Mouse (Mus musculus) lung, postnatal 0 days (tissue): ENCODE measurements around the gene Ddx55. TPM values are rescaled to one million over a fixed set of nuclear protein-coding genes. Genes with fewer than 3 reads are reported as not detected.

ENCODE experiments used
- ATAC-seq: fragments of 200-750 bp; cut with Nextera tagmentation; 2 replicates; pipeline ENCODE4 v1.8.0; 2017; ENCODE audit warnings: moderate library complexity
- DNase-seq: peaks from one replicate; pipeline ENCODE4 v3.0.0-alpha.2; 2016; ENCODE audit warnings: low spot score
- H3K27ac ChIP-seq: fragments of 300-500 bp; sonication (generic); 2 replicates; pipeline ENCODE4 v1.5.1; 2014; ENCODE audit warnings: antibody characterized with exemption, mild to moderate bottlenecking, low read length, mixed read lengths
- H3K27me3 ChIP-seq: fragments of 300-500 bp; sonication (generic); replicated peaks from 2 replicates; pipeline ENCODE4 v1.6.1; 2014; ENCODE audit warnings: low read length, mixed read lengths; ENCODE audit not compliant: insufficient read depth
- H3K36me3 ChIP-seq: fragments of 300-500 bp; sonication (generic); 2 replicates; pipeline ENCODE4 v1.6.1; 2014; ENCODE audit warnings: low read length, mixed read lengths; ENCODE audit not compliant: insufficient read depth
- H3K4me1 ChIP-seq: fragments of 300-500 bp; sonication (generic); 2 replicates; pipeline ENCODE4 v1.6.1; 2014; ENCODE audit warnings: antibody characterized with exemption, low read depth, low read length, mixed read lengths; ENCODE audit not compliant: insufficient read depth
- H3K4me2 ChIP-seq: fragments of 300-500 bp; sonication (generic); replicated peaks from 2 replicates; pipeline ENCODE4 v1.6.1; 2014; ENCODE audit warnings: low read depth, mild to moderate bottlenecking, low read length, moderate library complexity, mixed read lengths
- H3K4me3 ChIP-seq: fragments of 300-500 bp; sonication (generic); 2 replicates; pipeline ENCODE4 v1.5.1; 2014; ENCODE audit warnings: low read depth, low read length
- H3K9ac ChIP-seq: fragments of 300-500 bp; sonication (generic); replicated peaks from 2 replicates; pipeline ENCODE4 v1.6.1; 2014; ENCODE audit warnings: low read depth, mild to moderate bottlenecking
- H3K9me3 ChIP-seq: fragments of 300-500 bp; sonication (generic); 2 replicates; pipeline ENCODE4 v1.6.1; 2016; ENCODE audit warnings: low read length, mixed read lengths
- CTCF ChIP-seq: IDR thresholded peaks from 2 replicates; pipeline ENCODE4 v1.5.1; 2016; ENCODE audit warnings: antibody characterized with exemption, mild to moderate bottlenecking
- EP300 ChIP-seq: IDR thresholded peaks from 2 replicates; pipeline ENCODE4 v1.6.1; 2016; ENCODE audit warnings: antibody characterized with exemption, mild to moderate bottlenecking, control low read depth
- WGBS: fragments of 180-500 bp; shearing (Covaris S2); extraction: QIAGEN DNeasy Blood & Tissue Kit; methylation state at CpG from one replicate; pipeline ENCODE4 v1.1.7; 2014; 5-methylcytosine and 5-hydroxymethylcytosine counted together
- polyA plus RNA-seq: library from polyadenylated mRNA; unstranded; fragments of >200 nt; fragmentation: Nextera tagmentation; extraction: Ambion mirVana; gene quantifications from 2 replicates; pipeline ENCODE4 v1.2.1, GENCODE M21; 2015

Ddx55 gene
- polyA plus RNA-seq, 1 experiment from 2014 or later, result 6.3 TPM

DNA sequence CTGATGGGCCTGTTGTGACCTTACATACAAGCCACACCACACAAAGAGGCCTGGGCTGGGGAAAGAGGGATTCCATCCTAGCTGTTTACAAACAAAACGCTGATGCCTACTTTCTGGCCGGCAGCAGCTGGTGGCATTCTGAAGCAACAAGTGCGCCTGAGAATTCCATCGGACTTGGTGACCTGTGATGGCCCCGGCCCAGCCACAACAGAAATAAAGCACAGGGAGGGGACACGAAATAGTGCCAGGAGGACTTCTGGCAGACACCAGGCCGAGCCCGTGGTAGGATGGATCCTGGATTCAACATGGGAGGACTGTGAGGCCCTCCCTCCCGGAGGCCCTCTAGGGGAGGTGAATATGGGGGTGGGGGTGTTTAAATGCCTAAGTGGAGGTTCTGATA is 23.9 kb upstream of the Ddx55 start:
- 16% methylated on average over 9 of the region's 9 CpGs for WGBS
- peak overlapping the region; percentile 32; the same call in 1 of the 2 replicates for H3K9ac ChIP-seq
- no peak for ATAC-seq
- H3K4me3 ChIP-seq, result peak overlapping the region; percentile 82; the same call in 1 of the 2 replicates
- TF ChIP-seq EP300 (no peak), CTCF (no peak)
- H3K27ac ChIP-seq, result peak overlapping the region; percentile 89
- peak; percentile 51 for DNase-seq
- peak overlapping the region; percentile 78 for H3K4me2 ChIP-seq
- H3K36me3 ChIP-seq, result no peaks in the 10 kb centered on the region
- H3K4me1 ChIP-seq, result peaks cover 20% of the 10 kb centered on the region
- no peaks in the 10 kb centered on the region for H3K9me3 ChIP-seq
- H3K27me3 ChIP-seq, result no peaks in the 10 kb centered on the region

DNA sequence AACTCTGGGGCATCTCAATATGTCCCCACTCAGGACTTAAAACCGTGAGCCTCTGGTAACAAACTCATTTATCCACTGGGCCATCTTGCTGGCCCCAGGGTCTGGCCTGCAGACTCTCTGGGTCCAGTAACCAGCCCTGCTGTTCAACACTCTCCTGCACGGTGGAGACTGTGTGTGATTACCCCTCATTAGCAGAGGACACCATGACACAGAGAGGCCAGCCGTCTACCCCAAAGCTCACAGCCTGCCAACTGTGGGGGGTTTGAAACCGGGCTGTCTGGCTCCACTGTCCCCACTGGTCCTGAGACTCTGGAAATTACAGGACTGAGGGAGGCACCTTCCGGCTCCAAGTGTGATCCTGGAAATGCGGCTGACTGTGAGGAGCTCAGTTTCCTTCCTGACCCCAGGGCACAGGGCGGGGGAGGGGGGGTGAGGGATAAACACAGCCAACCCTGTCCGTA is 23.4 kb upstream of the Ddx55 start:
- no peaks in the 10 kb centered on the region for H3K27me3 ChIP-seq
- peaks cover 20% of the 10 kb centered on the region for H3K4me1 ChIP-seq
- peak overlapping the region; percentile 89 for H3K27ac ChIP-seq
- no peaks in the 10 kb centered on the region for H3K36me3 ChIP-seq
- H3K4me2 ChIP-seq, result peak overlapping the region; percentile 78
- ATAC-seq (peak; percentile 40), DNase-seq (peak; percentile 35)
- no peaks in the 10 kb centered on the region for H3K9me3 ChIP-seq
- H3K9ac ChIP-seq, result peak overlapping the region; percentile 32; the same call in 1 of the 2 replicates
- WGBS, result 17% methylated on average over 8 of the region's 8 CpGs
- no peak for TF ChIP-seq EP300
- no peak for TF ChIP-seq CTCF
- H3K4me3 ChIP-seq, result peak overlapping the region; percentile 82; the same call in 1 of the 2 replicates

DNA sequence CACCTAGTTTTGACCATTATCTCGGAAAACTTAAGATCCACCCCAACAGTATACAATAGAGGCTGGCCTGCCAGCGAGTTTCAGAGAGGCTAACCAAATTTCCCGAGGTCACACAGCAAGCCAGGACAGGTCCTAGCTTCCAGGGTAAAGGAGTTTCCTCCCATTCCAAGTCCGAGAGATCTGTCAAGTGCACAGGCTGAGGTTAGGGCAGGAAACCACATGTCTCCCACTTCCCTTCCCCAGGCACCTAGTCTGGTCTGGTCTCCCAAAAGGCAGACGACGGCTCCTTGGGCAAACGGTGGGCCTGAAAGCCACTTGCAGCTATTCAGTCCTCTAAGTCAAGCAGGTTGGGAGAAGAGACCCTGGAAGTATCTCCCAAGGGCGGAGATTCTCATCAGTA is 23.0 kb upstream of the Ddx55 start:
- Histone ChIP-seq H3K27me3 (no peaks in the 10 kb centered on the region), H3K9me3 (no peaks in the 10 kb centered on the region), H3K4me2 (peak overlapping the region; percentile 78), H3K9ac (no peak overlapping the region), H3K4me3 (peak overlapping the region; percentile 82; the same call in 1 of the 2 replicates), H3K27ac (peak overlapping the region; percentile 89), H3K4me1 (peaks cover 20% of the 10 kb centered on the region), H3K36me3 (no peaks in the 10 kb centered on the region)
- ATAC-seq (peak; percentile 16; the same call in 1 of the 2 replicates), DNase-seq (no peak)
- WGBS, result 33% methylated on average over 8 of the region's 8 CpGs
- TF ChIP-seq CTCF, result no peak
- TF ChIP-seq EP300, result no peak

DNA sequence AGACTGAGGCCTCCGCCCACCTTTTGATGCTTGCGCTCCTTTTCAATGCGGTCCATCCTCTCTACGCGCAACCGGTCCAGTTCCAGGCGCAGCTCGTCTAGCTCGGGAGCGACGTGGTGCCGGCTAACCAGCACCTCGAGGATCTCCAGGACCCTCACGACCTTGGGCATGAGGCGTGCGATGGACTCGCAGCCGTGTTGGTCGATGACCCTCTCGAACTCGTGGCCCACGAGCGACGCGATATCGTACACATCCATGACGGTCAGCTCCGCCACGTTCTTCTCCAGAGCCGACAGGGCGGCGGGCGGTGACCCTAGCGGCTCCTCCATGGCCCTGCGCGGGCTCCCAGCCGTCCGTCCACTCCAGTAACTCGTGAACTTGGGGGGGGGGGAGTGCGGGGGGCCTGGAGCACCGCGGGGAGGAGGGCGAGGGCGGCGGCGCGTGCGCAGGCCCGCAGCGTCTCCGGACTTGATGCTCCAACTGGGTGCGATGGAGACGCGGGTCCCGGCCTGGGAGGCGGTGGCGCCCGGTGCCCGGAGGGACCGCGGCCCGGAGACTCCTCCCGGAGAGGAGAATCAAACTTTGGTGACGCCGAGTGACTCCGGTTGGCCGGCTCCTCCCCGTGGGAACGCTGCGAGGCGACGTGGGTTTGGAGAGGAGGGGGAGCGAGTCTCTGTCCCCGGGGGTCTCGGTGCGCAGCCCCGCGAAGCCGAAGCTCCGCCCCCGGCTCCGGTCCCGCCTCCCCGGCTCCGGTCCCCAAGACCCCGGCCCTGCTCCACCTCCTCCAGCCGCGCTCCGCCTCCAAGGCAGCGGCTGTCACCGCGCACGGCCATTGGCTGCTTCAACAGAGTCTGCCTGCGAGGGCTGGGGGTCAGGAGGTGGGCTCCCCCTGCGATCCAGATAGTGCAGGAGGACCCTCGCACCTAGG is 21.7 kb upstream of the Ddx55 start, which contains the start of gene Rilpl1:
TSS of gene Rilpl1 (minus strand) at position 737 of the 928 bp plus-strand sequence.
- H3K4me3 ChIP-seq, result peak within 1 kb of the TSS; percentile 82
- H3K4me1 ChIP-seq, result peaks cover 20% of the 10 kb centered on the region
- H3K4me2 ChIP-seq, result peak within 1 kb of the TSS; percentile 78
- H3K9me3 ChIP-seq, result no peaks in the 10 kb centered on the region
- no peaks in the 10 kb centered on the region for H3K36me3 ChIP-seq
- ATAC-seq (peak; percentile 86), DNase-seq (peak; percentile 79)
- peak within 1 kb of the TSS; percentile 70 for H3K9ac ChIP-seq
- H3K27ac ChIP-seq, result peak within 1 kb of the TSS; percentile 89
- TF ChIP-seq CTCF, result peak; percentile 34; the same call in 1 of the 2 replicates
- no peak for TF ChIP-seq EP300
- H3K27me3 ChIP-seq, result no peaks in the 10 kb centered on the region
- WGBS, result 1% methylated on average over 66 of the region's 96 CpGs

DNA sequence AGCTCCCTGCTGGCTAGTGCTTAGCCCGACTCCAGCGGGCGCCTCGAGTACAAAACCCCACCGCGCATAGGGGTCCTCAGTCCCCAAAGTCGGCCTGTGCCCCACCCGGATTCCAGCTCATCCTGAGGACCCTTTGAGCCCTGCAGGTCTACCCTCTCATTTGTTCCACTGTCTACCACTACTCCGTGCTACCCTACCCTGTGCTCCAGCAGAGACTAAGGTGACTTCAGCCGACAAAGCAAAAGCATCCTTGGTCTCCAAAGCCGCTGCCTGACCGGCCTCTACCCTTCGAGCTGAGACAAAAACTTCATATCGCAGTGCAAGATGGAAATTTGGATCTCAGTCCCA is 21.1 kb upstream of the Ddx55 start:
- Histone ChIP-seq H3K9ac (peak overlapping the region; percentile 70; the same call in 1 of the 2 replicates), H3K36me3 (no peaks in the 10 kb centered on the region), H3K4me3 (peak overlapping the region; percentile 82), H3K4me1 (peaks cover 21% of the 10 kb centered on the region), H3K4me2 (peak overlapping the region; percentile 78), H3K27ac (peak overlapping the region; percentile 89), H3K27me3 (no peaks in the 10 kb centered on the region), H3K9me3 (no peaks in the 10 kb centered on the region)
- DNase-seq, result no peak
- no peak for ATAC-seq
- 14% methylated on average over 13 of the region's 14 CpGs for WGBS
- TF ChIP-seq EP300 (no peak), CTCF (no peak)

DNA sequence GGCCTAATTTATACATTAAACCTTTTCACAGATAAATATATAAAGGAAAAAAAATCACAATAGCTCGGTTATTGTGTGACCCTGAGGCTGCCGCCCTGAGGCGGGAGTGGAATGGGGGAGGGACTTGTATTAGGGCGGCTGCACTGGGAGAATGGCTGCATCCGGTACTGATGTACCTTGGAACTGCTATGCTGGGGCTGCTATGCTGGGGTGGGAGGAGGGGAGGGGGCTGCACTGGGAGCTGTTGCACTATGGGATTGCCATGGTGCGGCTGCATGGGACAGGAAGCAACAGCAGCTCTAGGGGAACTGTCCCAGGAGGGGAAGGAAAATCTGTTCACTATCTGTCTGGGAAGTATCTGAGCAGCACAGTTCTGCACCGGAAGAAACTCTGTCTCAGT is 20.2 kb upstream of the Ddx55 start:
- H3K9ac ChIP-seq, result no peak overlapping the region
- no peak overlapping the region for H3K4me3 ChIP-seq
- no peaks in the 10 kb centered on the region for H3K36me3 ChIP-seq
- no peaks in the 10 kb centered on the region for H3K9me3 ChIP-seq
- TF ChIP-seq CTCF (no peak), EP300 (no peak)
- DNase-seq, result peak; percentile 41
- H3K4me1 ChIP-seq, result peaks cover 23% of the 10 kb centered on the region
- no peak overlapping the region; the same call in 1 of the 2 replicates for H3K4me2 ChIP-seq
- no peak overlapping the region for H3K27ac ChIP-seq
- no peaks in the 10 kb centered on the region for H3K27me3 ChIP-seq
- ATAC-seq, result peak; percentile 12; the same call in 1 of the 2 replicates
- WGBS, result 25% methylated on average over 7 of the region's 7 CpGs
